Mouse (Mus musculus): ENCODE measurements at regions not wholly inside any gene's neighbourhood (a gene's known extent, or its start where the extent isn't known, plus 50 kb on each side); places are given as distances from the start of the nearest gene placed in this dataset.

DNA sequence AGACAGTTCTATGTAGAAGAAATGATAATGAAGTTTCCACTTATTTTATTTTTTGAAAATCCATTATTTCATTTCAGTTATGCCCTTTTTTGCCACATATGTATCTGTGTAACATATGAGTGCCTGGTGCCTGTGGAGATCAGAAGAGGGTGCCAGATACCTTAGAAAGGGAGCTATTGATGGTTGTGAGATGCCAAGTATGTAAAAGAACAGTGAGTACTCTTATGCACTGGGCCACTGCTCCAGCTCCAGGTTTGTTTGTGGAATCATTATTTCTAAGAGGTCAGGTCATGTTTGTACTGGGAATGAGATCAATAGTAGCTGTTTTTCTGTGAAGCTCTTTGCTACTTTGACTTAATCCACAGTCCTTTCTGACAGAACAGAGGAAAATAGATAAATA, 68.1 kb downstream of the Cenpw start:
- no peak for DNase-seq

DNA sequence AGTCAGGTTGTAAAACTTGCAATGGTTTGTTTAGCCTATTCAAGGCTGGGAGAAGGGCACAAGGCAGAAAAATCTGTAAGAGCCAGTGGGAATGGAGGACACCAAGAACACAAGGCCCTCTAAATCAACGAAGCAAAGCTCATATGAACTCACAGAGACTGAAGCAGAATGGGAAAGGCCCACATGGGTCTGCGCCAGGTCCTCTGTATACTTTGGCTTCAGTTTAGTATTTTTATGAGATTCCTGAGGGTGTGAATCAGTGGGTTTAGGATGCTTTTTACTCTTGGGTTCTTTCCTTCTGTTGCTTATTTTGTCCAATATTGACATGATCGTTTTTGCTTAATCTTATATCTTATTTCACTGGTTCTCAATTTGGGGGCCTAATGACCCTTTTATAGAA, 90.0 kb downstream of the Cenpw start:
- DNase-seq = no peak

DNA sequence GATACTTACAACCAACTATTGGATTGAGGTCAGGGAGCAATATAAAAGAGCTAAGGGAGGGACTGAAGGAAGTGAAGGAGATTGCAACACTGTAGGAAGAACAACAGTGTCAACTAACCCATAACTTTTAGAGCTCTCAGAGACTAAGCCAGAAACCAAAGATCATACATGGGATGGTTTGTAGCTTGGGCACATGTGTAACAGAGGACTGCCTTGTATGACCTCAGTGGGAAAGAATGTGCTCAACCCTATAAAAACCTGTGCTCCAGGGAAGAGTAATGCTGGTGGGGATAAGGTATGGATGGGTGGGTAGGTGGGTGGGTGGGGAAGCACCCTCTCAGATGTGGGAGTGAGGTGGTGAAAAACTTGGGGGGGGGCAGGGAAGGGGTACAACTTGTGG, 97.9 kb downstream of the Cenpw start:
- DNase-seq = no peak

DNA sequence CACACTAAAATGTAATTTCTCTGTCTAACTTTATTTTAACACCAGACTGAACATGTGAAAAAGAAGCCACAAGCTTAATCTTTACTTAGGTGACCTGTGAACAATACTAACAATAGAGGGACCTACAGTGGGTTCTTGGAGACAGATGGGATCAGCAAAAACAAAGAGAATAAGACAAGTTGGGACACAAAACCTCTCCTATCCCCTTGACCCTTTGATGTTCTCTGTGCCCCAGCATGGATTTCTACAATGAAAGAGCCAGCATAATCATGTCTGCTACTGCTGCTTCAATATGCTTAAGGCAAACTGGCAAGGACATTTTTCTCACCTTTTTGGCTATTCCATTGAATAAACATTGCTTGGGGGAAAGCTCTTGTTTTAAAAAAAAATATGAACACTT, 105.8 kb downstream of the Cenpw start:
- DNase-seq = no peak

DNA sequence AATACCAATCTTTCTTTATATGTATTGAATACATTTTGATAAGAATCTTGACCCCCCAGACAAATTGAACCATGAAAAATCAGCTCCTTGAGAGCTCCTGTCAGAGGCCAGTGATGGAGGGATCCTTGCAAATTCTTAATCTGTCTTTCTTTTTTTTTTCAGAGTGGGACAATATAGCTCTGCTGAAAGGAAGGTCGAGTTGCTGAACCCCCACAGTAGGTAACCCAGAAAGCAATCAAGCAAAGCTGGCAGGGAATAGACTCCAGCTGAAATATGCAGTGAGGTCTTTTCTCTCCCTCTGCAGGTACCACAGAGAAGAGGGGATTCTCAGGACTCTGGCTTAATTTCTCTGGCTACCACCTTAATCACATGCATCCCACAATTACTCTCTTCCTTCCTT, 108.8 kb downstream of the Cenpw start:
- no peak for DNase-seq

DNA sequence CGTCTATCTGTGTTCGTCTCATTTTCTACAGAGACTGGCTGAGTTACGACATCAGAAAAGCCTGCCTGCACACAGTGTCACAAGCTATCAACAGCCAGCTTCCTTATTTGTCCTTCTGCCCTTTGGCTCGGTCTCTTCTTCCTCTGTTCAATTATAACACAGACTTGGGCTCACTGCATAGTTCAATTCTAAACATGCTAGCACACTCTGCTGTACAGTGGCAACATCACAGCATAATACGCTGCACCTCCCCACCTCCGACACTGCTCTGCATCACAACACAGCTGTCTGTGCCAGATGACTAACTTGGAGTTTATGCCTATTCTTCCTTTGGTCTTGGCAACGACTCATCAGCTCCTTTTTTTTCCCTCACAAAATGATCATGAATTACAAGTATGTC, 111.0 kb downstream of the Cenpw start:
- peak; percentile 16 for DNase-seq

DNA sequence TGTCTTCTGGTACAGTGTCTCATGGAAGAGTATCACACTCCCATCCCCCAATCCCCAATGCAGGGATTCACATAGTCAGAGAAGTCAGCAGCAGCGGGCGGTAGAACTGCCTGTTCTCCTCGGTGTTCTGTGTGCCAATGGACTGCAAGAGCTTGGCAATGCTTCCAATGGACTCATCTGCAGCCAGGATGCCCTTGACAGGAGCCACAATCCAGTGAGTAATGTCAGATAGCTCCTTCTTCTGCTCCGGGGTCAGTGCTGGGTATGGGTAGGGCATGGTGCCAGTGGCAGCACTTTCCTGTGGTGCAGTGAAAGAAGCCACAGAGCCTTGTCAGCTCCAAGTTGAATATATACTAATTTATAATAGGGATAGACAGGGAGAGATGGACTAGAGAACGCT, 115.3 kb downstream of the Cenpw start:
- DNase-seq = peak; percentile 36

DNA sequence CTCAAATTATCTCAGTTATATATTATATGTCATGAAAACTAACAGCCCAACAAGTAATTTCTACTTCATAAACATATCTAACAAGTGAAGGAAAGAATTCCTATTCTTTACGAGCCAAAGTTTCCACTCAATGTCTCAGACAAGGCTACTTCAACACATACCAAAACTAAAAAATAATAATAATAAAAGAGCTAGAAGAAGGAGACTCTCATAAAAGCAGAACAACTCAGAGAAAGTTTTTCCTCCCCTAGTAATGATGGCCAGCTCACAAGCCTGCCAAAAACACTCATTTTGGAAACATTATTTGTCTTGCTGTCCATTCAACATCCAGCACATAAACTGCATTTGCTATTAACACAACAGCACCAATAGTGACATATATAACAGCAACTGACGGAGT, 133.7 kb downstream of the Cenpw start:
- no peak for DNase-seq

DNA sequence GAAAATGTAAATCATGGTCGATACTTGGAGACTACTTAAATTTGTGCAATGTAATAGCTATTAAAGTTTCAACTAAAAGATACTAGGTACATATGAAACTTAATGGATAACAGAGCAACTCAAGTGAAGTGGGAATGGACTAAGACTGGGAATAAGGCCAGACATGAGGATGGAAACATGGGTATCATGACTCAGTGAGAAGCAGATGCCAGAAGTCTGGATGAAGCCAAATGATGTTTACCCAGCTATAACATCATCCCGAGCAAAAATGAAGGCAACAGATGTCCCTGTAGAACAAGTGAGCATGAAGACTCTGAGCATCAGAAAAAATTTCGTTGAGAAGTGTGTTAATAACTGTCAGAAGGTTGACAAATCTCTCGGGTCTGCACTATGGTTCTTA, 169.7 kb downstream of the Cenpw start:
- no peak for DNase-seq

DNA sequence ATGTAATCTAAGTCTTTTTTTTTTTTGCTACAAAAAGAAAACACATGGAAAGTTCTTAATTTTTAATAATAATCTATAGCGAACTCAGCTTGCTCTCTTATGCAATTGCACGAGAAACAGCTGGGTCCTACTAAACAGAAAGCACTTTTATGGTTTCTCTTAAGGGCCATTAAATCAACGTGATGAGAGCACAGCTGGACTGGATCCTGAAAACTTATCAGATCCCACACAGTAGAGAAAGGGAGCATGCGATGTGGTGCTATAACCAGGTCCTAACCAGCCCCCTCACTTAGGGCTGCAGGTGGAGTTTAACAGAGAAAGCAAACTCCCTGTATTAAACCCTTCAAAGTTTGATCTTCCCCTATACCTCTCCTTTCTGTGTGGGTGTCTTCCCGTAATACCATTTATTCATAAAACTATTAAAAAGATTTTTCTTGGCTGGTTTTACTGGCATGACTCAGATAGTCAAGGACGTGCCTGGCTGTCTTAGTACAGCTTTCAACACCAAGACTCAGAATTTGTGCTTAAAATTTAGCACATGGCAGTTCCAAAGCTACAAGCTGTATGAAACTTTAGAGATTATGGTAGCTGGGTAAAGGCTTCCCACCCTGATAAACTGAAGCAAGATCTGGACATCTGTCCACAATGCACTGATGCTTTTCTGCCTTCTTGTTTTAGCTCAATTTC, 197.3 kb downstream of the Cenpw start:
- DNase-seq = no peak

DNA sequence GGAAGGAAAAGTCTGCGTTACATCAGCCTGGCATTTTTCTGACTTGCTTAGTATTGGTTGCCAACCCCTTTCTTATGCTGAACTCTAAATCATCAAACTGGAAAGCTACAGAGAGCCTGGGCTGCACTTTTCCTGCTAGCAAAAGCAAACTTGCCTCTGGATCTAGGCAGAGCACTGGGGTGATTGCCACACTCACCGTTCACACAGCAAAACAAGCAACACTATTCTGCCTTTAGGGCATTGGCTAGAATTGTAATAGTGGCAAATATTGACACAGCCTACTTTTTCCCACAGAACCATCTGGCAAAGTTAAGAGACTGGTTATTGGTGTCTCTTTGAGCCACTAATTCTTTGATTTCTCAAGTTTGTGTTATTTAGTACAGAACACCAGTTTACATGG, 199.5 kb downstream of the Cenpw start:
- DNase-seq = no peak

DNA sequence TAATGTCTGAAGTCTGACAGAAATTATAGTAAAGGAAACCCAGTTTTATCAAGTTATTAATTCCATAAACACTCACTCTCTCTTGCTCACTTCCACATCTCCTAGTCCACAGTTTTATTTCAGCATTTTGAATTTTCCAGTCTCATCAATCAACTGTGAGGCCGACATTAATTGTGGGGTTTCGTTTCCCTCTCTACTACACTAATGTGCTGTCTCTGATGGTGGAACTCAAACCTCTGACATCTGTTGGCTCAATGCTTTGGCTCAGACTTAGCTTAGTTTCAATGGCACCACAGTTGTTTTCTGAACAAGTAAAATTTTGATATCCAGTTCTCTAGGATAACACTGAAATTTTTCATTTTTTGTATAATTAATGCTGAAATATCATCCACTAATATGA, 218.8 kb downstream of the Cenpw start:
- no peak for DNase-seq

Measured in adrenal gland, adult 8-10 months (tissue).